Comparison of ENCODE assay signal across 8 mouse cellular contexts in the genomic region with DNA sequence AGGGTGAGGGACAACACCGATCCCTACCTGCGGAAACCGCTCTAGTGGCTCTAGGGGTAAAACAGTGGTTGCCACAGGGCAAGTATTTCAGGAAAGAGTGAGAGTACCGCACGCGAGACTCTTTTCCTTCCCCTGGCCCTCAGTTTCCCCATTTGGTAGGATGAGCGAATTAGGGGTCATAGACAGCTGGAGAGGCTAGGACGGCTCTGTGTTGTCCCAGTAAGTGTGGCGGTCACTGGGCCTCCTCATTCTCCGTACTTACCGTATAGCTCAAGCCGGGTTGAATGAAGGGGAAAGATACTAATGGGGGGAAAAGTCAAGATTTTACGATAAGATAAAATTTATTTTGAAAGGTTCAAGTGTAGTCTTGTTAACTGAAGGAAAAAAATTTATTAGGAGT. TPM values are rescaled to one million over a fixed set of nuclear protein-coding genes. Genes with fewer than 3 reads are reported as not detected.
DNase-seq lines count a peak whose midpoint lies in the region; ATAC-seq lines count a peak whose summit lies in the region.

No protein-coding gene starts in this region.

- H3K9me3 ChIP-seq in kidney, embryonic 14.5 days (ENCODE audit: control insufficient read depth, low read length) = no peaks in the 10 kb centered on the region
- H3K9me3 ChIP-seq in embryonic facial prominence, embryonic 10.5 days = no peaks in the 10 kb centered on the region
- H3K9me3 ChIP-seq in intestine, embryonic 14.5 days (ENCODE audit: control insufficient read depth, low read length) = no peaks in the 10 kb centered on the region
- H3K9me3 ChIP-seq in midbrain, embryonic 16.5 days (replicated peaks; ENCODE audit: control insufficient read depth, low read length, poor library complexity, severe bottlenecking) = no peaks in the 10 kb centered on the region

- no peak overlapping the region for H3K27ac ChIP-seq in kidney, embryonic 14.5 days (ENCODE audit: low read depth, low read length)
- peak overlapping the region; percentile 83 for H3K27ac ChIP-seq in embryonic facial prominence, embryonic 10.5 days (replicated peaks)
- H3K27ac ChIP-seq in intestine, embryonic 14.5 days (ENCODE audit: low read depth) = no peak overlapping the region
- H3K27ac ChIP-seq in midbrain, embryonic 16.5 days (ENCODE audit: low read length) = 0 out of 2 replicates have a peak overlapping the region, but pooled peaks have one; percentile 11

- no peaks in the 10 kb centered on the region for H3K36me3 ChIP-seq in kidney, embryonic 14.5 days (ENCODE audit: control insufficient read depth, insufficient read depth, low read length)
- H3K36me3 ChIP-seq in embryonic facial prominence, embryonic 10.5 days (replicated peaks) = no peaks in the 10 kb centered on the region
- no peaks in the 10 kb centered on the region for H3K36me3 ChIP-seq in intestine, embryonic 14.5 days (ENCODE audit: control insufficient read depth, insufficient read depth, low read length)
- no peaks in the 10 kb centered on the region for H3K36me3 ChIP-seq in midbrain, embryonic 16.5 days (ENCODE audit: control insufficient read depth, insufficient read depth, low read length)

- peak overlapping the region; percentile 78 for H3K9ac ChIP-seq in kidney, embryonic 14.5 days (ENCODE audit: low read depth, low read length)
- H3K9ac ChIP-seq in intestine, embryonic 14.5 days (ENCODE audit: low read length) = peak overlapping the region; percentile 93
- peak overlapping the region; percentile 90 for H3K9ac ChIP-seq in midbrain, embryonic 16.5 days (ENCODE audit: low read depth, low read length)

- no peaks in the 10 kb centered on the region for H3K27me3 ChIP-seq in kidney, embryonic 14.5 days (ENCODE audit: control insufficient read depth, insufficient read depth, low read length)
- 0 out of 2 replicates have a peak, but pooled peaks cover 5% of the 10 kb centered on the region for H3K27me3 ChIP-seq in embryonic facial prominence, embryonic 10.5 days (replicated peaks; ENCODE audit: low read depth, poor library complexity, severe bottlenecking)
- H3K27me3 ChIP-seq in intestine, embryonic 14.5 days (replicated peaks; ENCODE audit: control insufficient read depth, insufficient read depth, low read length) = no peaks in the 10 kb centered on the region
- peaks cover 6% of the 10 kb centered on the region; the same call in 1 of the 2 replicates for H3K27me3 ChIP-seq in midbrain, embryonic 16.5 days (ENCODE audit: control insufficient read depth, insufficient read depth, low read depth, low read length)

- H3K4me1 ChIP-seq in kidney, embryonic 14.5 days (ENCODE audit: control insufficient read depth, insufficient read depth, low read length) = peaks cover 15% of the 10 kb centered on the region
- H3K4me1 ChIP-seq in embryonic facial prominence, embryonic 10.5 days = peaks cover 18% of the 10 kb centered on the region
- peaks cover 7% of the 10 kb centered on the region for H3K4me1 ChIP-seq in intestine, embryonic 14.5 days (replicated peaks; ENCODE audit: control insufficient read depth, insufficient read depth, low read length)
- peaks cover 22% of the 10 kb centered on the region for H3K4me1 ChIP-seq in midbrain, embryonic 16.5 days (ENCODE audit: control insufficient read depth, insufficient read depth, low read length)

- peak overlapping the region; percentile 46 for H3K4me2 ChIP-seq in kidney, embryonic 14.5 days (replicated peaks; ENCODE audit: low read depth, low read length)
- H3K4me2 ChIP-seq in intestine, embryonic 14.5 days (ENCODE audit: low read length) = peak overlapping the region; percentile 97
- H3K4me2 ChIP-seq in midbrain, embryonic 16.5 days (ENCODE audit: low read length) = peak overlapping the region; percentile 88

- ATAC-seq in kidney, embryonic 14.5 days (ENCODE audit: low FRiP score, low TSS enrichment) = no peak; the same call in 1 of the 2 replicates
- no peak for ATAC-seq in intestine, embryonic 14.5 days (replicated peaks; ENCODE audit: low FRiP score, low TSS enrichment, low read depth)
- ATAC-seq in midbrain, embryonic 16.5 days = peak; percentile 62; the same call in 1 of the 2 replicates

- no peak for DNase-seq in kidney, adult 8-10 months
- DNase-seq in embryonic facial prominence, embryonic 10.5 days (ENCODE audit: low spot score) = no peak
- DNase-seq in intestine, embryonic 14.5 days (ENCODE audit: low spot score) = no peak
- no peak for DNase-seq in left cerebral cortex, adult 18-20 months (ENCODE audit: low spot score in 2 of 2)
- no peak for DNase-seq in embryo, embryonic 9.5 days (ENCODE audit: extremely low spot score)
- DNase-seq in kidney, postnatal 10 days = no peak

- H3K4me3 ChIP-seq in kidney, embryonic 14.5 days (ENCODE audit: low read length) = peak overlapping the region; percentile 74
- H3K4me3 ChIP-seq in embryonic facial prominence, embryonic 10.5 days = peak overlapping the region; percentile 83
- H3K4me3 ChIP-seq in intestine, embryonic 14.5 days (ENCODE audit: low read depth, low read length) = peak overlapping the region; percentile 98
- H3K4me3 ChIP-seq in midbrain, embryonic 16.5 days (ENCODE audit: low read depth, low read length) = peak overlapping the region; percentile 92

- WGBS in kidney, embryonic 14.5 days = 5% methylated on average over 13 of the region's 13 CpGs
- 7% methylated on average over 13 of the region's 13 CpGs for WGBS in embryonic facial prominence, embryonic 10.5 days
- 4% methylated on average over 13 of the region's 13 CpGs for WGBS in intestine, embryonic 14.5 days
- 8% methylated on average over 13 of the region's 13 CpGs for WGBS in midbrain, embryonic 16.5 days

RNA-seq across cellular contexts. Expression of gene Sar1b, which starts 0.5 kb away (rescaled TPM):
- polyA plus RNA-seq in kidney, embryonic 14.5 days (2014; fragmentation: Nextera tagmentation; extraction: Ambion mirVana) = 116 and 133 TPM in 2 replicates
- 94.9 and 105 TPM in 2 replicates for polyA plus RNA-seq in embryonic facial prominence, embryonic 10.5 days (2016; fragmentation: Nextera tagmentation; extraction: Ambion mirVana)
- polyA plus RNA-seq in intestine, embryonic 14.5 days (2014; fragmentation: Nextera tagmentation; extraction: Ambion mirVana) = 119 and 123 TPM in 2 replicates
- polyA plus RNA-seq in midbrain, embryonic 16.5 days (2015; fragmentation: Nextera tagmentation; extraction: Ambion mirVana) = 184 and 206 TPM in 2 replicates
- 10 to 100 TPM; 67.7 to 71.7 TPM for total RNA-seq in left cerebral cortex, adult 18-20 months (2021)

RNA-seq across cellular contexts. Expression of gene Sec24a, which starts 0.5 kb away (rescaled TPM):
- polyA plus RNA-seq in kidney, embryonic 14.5 days (2014; fragmentation: Nextera tagmentation; extraction: Ambion mirVana) = 12.4 and 18.3 TPM in 2 replicates
- polyA plus RNA-seq in embryonic facial prominence, embryonic 10.5 days (2016; fragmentation: Nextera tagmentation; extraction: Ambion mirVana) = 13.5 and 14.3 TPM in 2 replicates
- 17.0 and 19.2 TPM in 2 replicates for polyA plus RNA-seq in intestine, embryonic 14.5 days (2014; fragmentation: Nextera tagmentation; extraction: Ambion mirVana)
- 15.2 and 16.5 TPM in 2 replicates for polyA plus RNA-seq in midbrain, embryonic 16.5 days (2015; fragmentation: Nextera tagmentation; extraction: Ambion mirVana)
- 10 to 100 TPM; 17.3 to 18.7 TPM for total RNA-seq in left cerebral cortex, adult 18-20 months (2021)

Comparison
In these comparisons a context has a peak if more than half of its experiments do, and no peak if none do; other contexts are left out.
1. H3K27ac ChIP-seq: peak in embryonic facial prominence, embryonic 10.5 days (single experiment) and midbrain, embryonic 16.5 days (single experiment); none in kidney, embryonic 14.5 days (single experiment) and intestine, embryonic 14.5 days (single experiment).
2. H3K4me2 ChIP-seq: peak in every context shown above with its lines; median percentile 97 in intestine, embryonic 14.5 days; 88 in midbrain, embryonic 16.5 days; 46 in kidney, embryonic 14.5 days.
3. Peak in every context shown above with its lines, with median percentiles within 50 percentile points of each other: H3K4me3 ChIP-seq and H3K9ac ChIP-seq.